Mouse (Mus musculus) spleen, adult 2 months (tissue): ENCODE results near the gene Cfl1.

Experiments used
- CTCF ChIP-seq: fragments of 200-500 bp; IDR thresholded peaks from 2 replicates; pipeline ENCODE4 v1.5.1; 2011; ENCODE audit warnings: mild to moderate bottlenecking, inconsistent platforms; ENCODE audit not compliant: insufficient read depth, insufficient read length, insufficient replicate concordance; ENCODE audit errors: extremely low read depth
- POLR2A ChIP-seq: fragments of 200-500 bp; IDR thresholded peaks from 2 replicates; pipeline ENCODE4 v1.6.1; 2011; ENCODE audit warnings: low read depth, low read length, inconsistent platforms

- TF ChIP-seq CTCF (no peak), POLR2A (no peak)
Observed at GRCm38 (mm10) chr19:5492641-5493040, 2.4 kb downstream of the Cfl1 start.
